Mouse (Mus musculus): ENCODE results near the gene Slc9a9. TPM values are rescaled to one million over a fixed set of nuclear protein-coding genes. Genes with fewer than 3 reads are reported as not detected.

Gene Slc9a9
- polyA plus RNA-seq, 1 experiment from 2014 or later: 5.0 TPM

DNA sequence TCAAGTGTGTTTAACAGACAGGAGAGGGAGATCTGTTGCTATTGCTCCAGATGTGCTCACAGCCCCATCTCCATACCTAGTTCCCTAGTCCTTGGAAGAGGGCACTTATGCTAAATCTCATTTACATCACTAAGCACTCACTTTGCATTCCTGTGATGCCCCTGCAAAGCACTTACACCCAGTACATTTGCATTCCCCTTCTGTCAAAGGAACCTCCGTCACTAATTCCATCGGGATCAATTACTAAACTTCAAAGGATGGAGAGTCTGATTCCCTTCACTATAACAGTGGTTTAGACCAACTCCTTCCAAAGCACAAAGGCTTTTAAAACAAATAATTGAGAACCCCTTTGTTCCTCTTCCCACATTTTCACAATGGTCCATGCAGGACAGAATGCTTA, 7.9 kb upstream of the Slc9a9 start:
- Histone ChIP-seq H3K9ac (no peak overlapping the region), H3K27me3 (ENCODE audit: insufficient read depth, low read length) (no peaks in the 10 kb centered on the region), H3K4me1 (ENCODE audit: insufficient read depth) (no peaks in the 10 kb centered on the region), H3K27ac (ENCODE audit: low read depth) (no peak overlapping the region), H3K4me3 (ENCODE audit: low read depth, low read length) (no peak overlapping the region), H3K4me2 (no peak overlapping the region), H3K9me3 (ENCODE audit: low read depth, low read length) (no peaks in the 10 kb centered on the region), H3K36me3 (ENCODE audit: insufficient read depth) (no peaks in the 10 kb centered on the region)
- no peak for TF ChIP-seq CTCF (IDR thresholded peaks at IDR 0.05; ENCODE audit: low read depth)
- WGBS: 16% methylated on average over 2 of the region's 2 CpGs
- ATAC-seq (ENCODE audit: insufficient read depth) (no peak), DNase-seq (no peak)

DNA sequence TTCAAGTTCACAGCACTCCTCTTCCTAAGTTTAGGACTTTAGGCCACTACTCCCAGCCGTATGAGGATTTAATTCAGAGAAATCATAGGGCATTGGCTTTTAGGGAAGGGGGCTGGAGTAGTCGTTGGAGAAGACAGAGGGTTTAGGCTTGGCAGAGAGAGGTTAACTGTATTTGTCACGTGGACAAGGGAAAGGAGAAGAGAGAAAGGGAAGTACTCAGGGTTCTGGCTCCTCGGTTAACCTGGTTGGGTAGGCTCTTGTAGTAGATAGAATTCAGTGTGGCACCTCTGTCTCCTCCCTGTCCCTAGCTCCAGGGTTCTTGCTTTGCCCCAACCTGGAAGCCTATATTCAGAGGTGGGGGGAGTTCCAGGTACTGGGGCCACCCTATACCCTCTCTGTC, 4.5 kb upstream of the Slc9a9 start:
- TF ChIP-seq CTCF (IDR thresholded peaks at IDR 0.05; ENCODE audit: low read depth): no peak
- Histone ChIP-seq H3K9ac (no peak overlapping the region), H3K4me3 (ENCODE audit: low read depth, low read length) (no peak overlapping the region), H3K27ac (ENCODE audit: low read depth) (no peak overlapping the region), H3K36me3 (ENCODE audit: insufficient read depth) (no peaks in the 10 kb centered on the region), H3K4me1 (ENCODE audit: insufficient read depth) (no peaks in the 10 kb centered on the region), H3K4me2 (no peak overlapping the region), H3K27me3 (ENCODE audit: insufficient read depth, low read length) (no peaks in the 10 kb centered on the region), H3K9me3 (ENCODE audit: low read depth, low read length) (no peaks in the 10 kb centered on the region)
- WGBS: 71% methylated on average over 4 of the region's 4 CpGs
- ATAC-seq (ENCODE audit: insufficient read depth) (no peak), DNase-seq (no peak)

DNA sequence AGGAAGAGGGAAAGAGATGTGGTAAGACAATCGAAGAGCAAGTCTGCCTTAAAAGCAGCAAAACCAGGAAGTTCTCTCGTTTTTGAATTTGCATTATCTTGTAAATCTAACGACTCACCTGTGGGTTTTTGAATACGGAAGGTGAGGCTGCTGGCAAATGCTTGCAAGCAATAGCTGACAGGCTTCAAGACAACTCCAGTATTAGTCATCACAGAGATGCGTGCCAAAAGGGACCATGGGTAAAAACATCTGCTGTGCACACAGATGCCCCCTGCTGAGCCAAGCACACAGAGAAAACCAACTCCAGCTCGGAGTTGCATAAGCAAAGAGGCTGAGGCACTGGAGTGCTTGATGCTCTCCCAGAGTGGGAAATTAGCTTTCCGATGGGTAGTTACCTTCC, 1.1 kb upstream of the Slc9a9 start:
- no peak overlapping the region for H3K4me2 ChIP-seq
- no peak overlapping the region for H3K4me3 ChIP-seq (ENCODE audit: low read depth, low read length)
- no peak; the same call in 1 of the 2 replicates for TF ChIP-seq CTCF (IDR thresholded peaks at IDR 0.05; ENCODE audit: low read depth)
- no peak overlapping the region for H3K27ac ChIP-seq (ENCODE audit: low read depth)
- DNase-seq: peak; percentile 61
- no peak for ATAC-seq (ENCODE audit: insufficient read depth)
- H3K27me3 ChIP-seq (ENCODE audit: insufficient read depth, low read length): no peaks in the 10 kb centered on the region
- H3K9ac ChIP-seq: no peak overlapping the region
- 46% methylated on average over 7 of the region's 7 CpGs for WGBS
- no peaks in the 10 kb centered on the region for H3K9me3 ChIP-seq (ENCODE audit: low read depth, low read length)
- no peaks in the 10 kb centered on the region for H3K4me1 ChIP-seq (ENCODE audit: insufficient read depth)
- no peaks in the 10 kb centered on the region for H3K36me3 ChIP-seq (ENCODE audit: insufficient read depth)

- Histone ChIP-seq H3K4me1 (ENCODE audit: insufficient read depth) (no peaks in the 10 kb centered on the region), H3K9me3 (ENCODE audit: low read depth, low read length) (no peaks in the 10 kb centered on the region), H3K27ac (ENCODE audit: low read depth) (no peak overlapping the region), H3K4me3 (ENCODE audit: low read depth, low read length) (peak overlapping the region; percentile 36), H3K27me3 (ENCODE audit: insufficient read depth, low read length) (no peaks in the 10 kb centered on the region), H3K4me2 (peak overlapping the region; percentile 86), H3K36me3 (ENCODE audit: insufficient read depth) (no peaks in the 10 kb centered on the region), H3K9ac (no peak overlapping the region)
- ATAC-seq (ENCODE audit: insufficient read depth): no peak
- DNase-seq: no peak
- no peak for TF ChIP-seq CTCF (IDR thresholded peaks at IDR 0.05; ENCODE audit: low read depth)
Measured at GRCm38 (mm10) chr9:94670704-94671103, 995 bp downstream of the Slc9a9 start.

DNA sequence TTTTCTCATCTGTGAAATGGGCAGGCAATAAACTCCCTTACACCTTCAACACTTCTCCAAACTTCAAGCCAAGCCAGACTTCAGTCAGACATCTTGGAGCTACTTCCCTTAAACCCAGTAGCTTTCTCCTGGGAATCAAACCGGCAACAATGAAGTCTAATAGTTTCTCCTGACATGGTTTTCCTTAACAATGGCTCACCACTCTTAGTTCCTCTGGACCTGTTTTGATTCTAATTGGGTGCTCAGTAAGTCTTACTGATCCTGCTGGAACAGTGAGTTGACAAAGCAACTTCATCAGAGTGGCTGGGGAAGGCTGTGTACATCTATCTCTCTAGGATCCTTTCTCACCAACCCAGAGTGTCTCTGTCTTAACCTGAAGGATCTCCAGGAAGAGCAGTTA, 5.0 kb downstream of the Slc9a9 start:
- H3K4me3 ChIP-seq (ENCODE audit: low read depth, low read length): no peak overlapping the region
- no peak overlapping the region for H3K9ac ChIP-seq
- no peak for DNase-seq
- no peaks in the 10 kb centered on the region for H3K27me3 ChIP-seq (ENCODE audit: insufficient read depth, low read length)
- no peak for TF ChIP-seq CTCF (IDR thresholded peaks at IDR 0.05; ENCODE audit: low read depth)
- no peaks in the 10 kb centered on the region for H3K36me3 ChIP-seq (ENCODE audit: insufficient read depth)
- no peak overlapping the region for H3K27ac ChIP-seq (ENCODE audit: low read depth)
- no peak overlapping the region for H3K4me2 ChIP-seq
- ATAC-seq (ENCODE audit: insufficient read depth): no peak
- H3K9me3 ChIP-seq (ENCODE audit: low read depth, low read length): no peaks in the 10 kb centered on the region
- no peaks in the 10 kb centered on the region for H3K4me1 ChIP-seq (ENCODE audit: insufficient read depth)
- WGBS: 87% methylated on average over 1 of the region's 1 CpGs

- no peak for TF ChIP-seq CTCF (IDR thresholded peaks at IDR 0.05; ENCODE audit: low read depth)
- ATAC-seq (ENCODE audit: insufficient read depth) (no peak), DNase-seq (no peak)
Measured at GRCm38 (mm10) chr9:94678021-94678655, 8.4 kb downstream of the Slc9a9 start.

DNA sequence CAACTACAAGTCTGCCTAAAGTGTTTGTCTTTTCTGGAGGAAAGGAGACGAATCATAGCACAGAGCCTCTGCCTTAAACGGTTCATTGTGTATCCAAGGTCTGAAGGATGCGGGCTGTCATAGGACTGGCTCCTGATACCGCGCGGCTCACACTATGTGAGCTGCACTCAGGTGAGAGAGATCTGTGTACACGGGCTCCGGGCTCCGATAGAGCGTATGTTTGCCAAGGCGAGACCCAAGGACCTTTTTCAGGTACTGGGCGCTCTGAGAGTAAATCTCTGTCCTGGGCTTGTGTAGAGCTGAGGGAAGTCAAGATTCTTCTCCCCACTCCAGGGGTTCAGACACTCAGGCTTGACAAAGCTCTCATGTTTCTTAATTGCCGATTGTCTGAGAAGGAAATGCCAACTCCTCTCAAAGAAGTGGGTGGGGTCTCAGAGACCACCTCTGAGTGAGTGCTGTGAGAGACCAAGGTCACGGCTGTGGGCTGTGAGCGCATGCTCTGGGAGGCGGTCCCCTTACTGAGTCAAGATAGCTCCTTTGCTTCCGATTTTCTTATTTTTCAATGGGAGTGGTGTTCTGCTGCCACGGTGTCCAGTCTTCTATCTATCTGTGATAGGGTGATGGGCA, 10.9 kb downstream of the Slc9a9 start:
- DNase-seq (peak; percentile 53), ATAC-seq (ENCODE audit: insufficient read depth) (peak; percentile 87)

More at GRCm38 (mm10) chr9:94678021-94678655, 8.4 kb downstream of the Slc9a9 start:
- H3K9ac ChIP-seq: no peak overlapping the region
- H3K27ac ChIP-seq (ENCODE audit: low read depth): no peak overlapping the region
- no peak overlapping the region for H3K4me2 ChIP-seq
- H3K4me3 ChIP-seq (ENCODE audit: low read depth, low read length): no peak overlapping the region
- WGBS: 66% methylated on average over 3 of the region's 3 CpGs
- H3K9me3 ChIP-seq (ENCODE audit: low read depth, low read length): no peaks in the 10 kb centered on the region
- peaks cover 12% of the 10 kb centered on the region for H3K4me1 ChIP-seq (ENCODE audit: insufficient read depth)
- no peaks in the 10 kb centered on the region for H3K27me3 ChIP-seq (ENCODE audit: insufficient read depth, low read length)
- H3K36me3 ChIP-seq (ENCODE audit: insufficient read depth): no peaks in the 10 kb centered on the region

More for the DNA sequence above, 10.9 kb downstream of the Slc9a9 start:
- Histone ChIP-seq H3K36me3 (ENCODE audit: insufficient read depth) (no peaks in the 10 kb centered on the region), H3K4me2 (peak overlapping the region; percentile 34), H3K4me1 (ENCODE audit: insufficient read depth) (peaks cover 12% of the 10 kb centered on the region), H3K4me3 (ENCODE audit: low read depth, low read length) (no peak overlapping the region), H3K27ac (ENCODE audit: low read depth) (peak overlapping the region; percentile 64; the same call in 1 of the 2 replicates), H3K27me3 (ENCODE audit: insufficient read depth, low read length) (no peaks in the 10 kb centered on the region), H3K9me3 (ENCODE audit: low read depth, low read length) (no peaks in the 10 kb centered on the region), H3K9ac (no peak overlapping the region)
- TF ChIP-seq CTCF (IDR thresholded peaks at IDR 0.05; ENCODE audit: low read depth): no peak
- 43% methylated on average over 18 of the region's 18 CpGs for WGBS
